ENCODE assay signal across 25 mouse cellular contexts in the genomic region with DNA sequence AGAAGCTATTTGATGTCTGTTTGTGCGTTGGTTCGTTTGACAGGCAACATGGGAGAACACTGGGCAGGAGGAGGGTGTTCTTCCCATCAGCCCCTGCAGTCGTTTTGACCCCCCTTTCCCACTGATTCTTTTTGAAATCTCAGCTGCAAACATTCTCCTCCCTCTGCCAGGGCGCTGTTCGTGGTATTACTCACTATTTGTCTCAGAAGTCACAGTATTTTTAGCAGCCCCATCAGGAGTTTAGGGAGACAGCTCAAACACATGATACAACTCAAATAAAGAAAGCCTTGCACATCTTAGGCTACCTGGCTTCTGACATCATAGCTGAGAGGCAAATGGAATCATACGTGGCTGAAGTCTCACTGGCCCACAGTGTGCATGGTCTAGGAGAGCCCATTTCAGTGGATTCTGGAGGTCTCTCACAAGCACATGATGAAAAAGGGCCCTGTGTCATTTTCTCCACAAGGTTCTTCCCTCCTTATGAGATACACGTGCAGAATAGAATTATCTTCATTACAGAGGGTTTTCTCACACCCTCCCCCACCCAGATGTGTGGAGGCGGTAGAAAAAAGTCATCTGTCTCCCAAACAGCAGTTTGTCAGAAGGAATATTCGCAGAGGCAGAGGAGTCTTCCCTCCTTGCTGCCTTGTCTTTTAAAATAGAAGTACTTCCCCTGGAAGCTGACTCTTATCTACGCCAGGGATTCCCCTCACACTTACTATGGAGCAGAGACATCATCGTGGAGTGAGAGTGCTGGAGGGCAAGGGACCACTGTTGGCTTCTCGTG. TPM values are rescaled to one million over a fixed set of nuclear protein-coding genes. Genes with fewer than 3 reads are reported as not detected.
A peak's percentile ranks its signal among the peaks of the same experiment; 100 is the strongest.
DNase-seq lines count a peak whose midpoint lies in the region; ATAC-seq and TF ChIP-seq lines count a peak whose summit lies in the region.
"Had no signal": no experiment of that assay in that cellular context is flagged by ENCODE, and none has a peak within 500 bp of the region (broad histone marks: within the 10 kb centered on the region; RNA-seq: fewer than 3 reads in every experiment).

No protein-coding gene starts in this region.

- TF ChIP-seq POLR2A in olfactory bulb, adult 2 months (IDR thresholded peaks at IDR 0.05; ENCODE audit: insufficient read depth, low read depth, low read length): no peak

- WGBS in lung, embryonic 14.5 days: 28% methylated on average over 12 of the region's 12 CpGs
- 31% methylated on average over 12 of the region's 12 CpGs for WGBS in olfactory bulb, adult 2 months
- WGBS in kidney, embryonic 14.5 days: 67% methylated on average over 12 of the region's 12 CpGs

- no peak overlapping the region for H3K4me3 ChIP-seq in lung, embryonic 14.5 days (ENCODE audit: low read depth, low read length)
- no peak overlapping the region for H3K4me3 ChIP-seq in olfactory bulb, adult 2 months (ENCODE audit: insufficient read depth, low read depth, low read length)
- H3K4me3 ChIP-seq in kidney, embryonic 14.5 days (ENCODE audit: low read length): no peak overlapping the region
- no peak overlapping the region for H3K4me3 ChIP-seq in gastrocnemius, adult 2 months
- H3K4me3 ChIP-seq: erythroblast, embryonic 14.5 days; hindbrain, embryonic 10.5 days; limb, embryonic 10.5 days; limb, embryonic 15.5 days; liver, embryonic 13.5 days had no signal

- H3K36me3 ChIP-seq in lung, embryonic 14.5 days (ENCODE audit: insufficient read depth): no peaks in the 10 kb centered on the region
- no peaks in the 10 kb centered on the region for H3K36me3 ChIP-seq in kidney, embryonic 14.5 days (ENCODE audit: control insufficient read depth, insufficient read depth, low read length)
- H3K36me3 ChIP-seq: hindbrain, embryonic 10.5 days; limb, embryonic 10.5 days; limb, embryonic 15.5 days; liver, embryonic 13.5 days had no signal

- DNase-seq in lung, embryonic 14.5 days: peak; percentile 7
- no peak for DNase-seq in lung, postnatal 25 days (ENCODE audit: low spot score)
- peak; percentile 69 for DNase-seq in brain, adult 2 months (ENCODE audit: low read depth, low spot score)
- DNase-seq in frontal cortex, adult 2 months (ENCODE audit: extremely low spot score in 1 of 2, low spot score in 1 of 2): peak; percentile 23 to 61
- no peak for DNase-seq in gastrocnemius, adult 2 months
- DNase-seq: adrenal gland, postnatal 25 days; B cell, adult 2 months; cerebellum, adult 2 months; cerebellum, postnatal 14 days; gastrocnemius, postnatal 10 days; heart, postnatal 14 days; kidney, adult 18-20 months; kidney, postnatal 4 days; liver, embryonic 13.5 days; lung, adult 18-20 months; lung, postnatal 10 days had no signal

- no peak for TF ChIP-seq CTCF in lung, embryonic 14.5 days (IDR thresholded peaks at IDR 0.05; ENCODE audit: low read depth)
- no peak for TF ChIP-seq CTCF in olfactory bulb, adult 2 months (IDR thresholded peaks at IDR 0.05; ENCODE audit: insufficient read depth, low read depth, low read length)
- no peak for TF ChIP-seq CTCF in gastrocnemius, adult 2 months (IDR thresholded peaks at IDR 0.05)

- no peaks in the 10 kb centered on the region for H3K27me3 ChIP-seq in lung, embryonic 14.5 days (ENCODE audit: insufficient read depth, low read length)
- no peaks in the 10 kb centered on the region for H3K27me3 ChIP-seq in kidney, embryonic 14.5 days (ENCODE audit: control insufficient read depth, insufficient read depth, low read length)
- H3K27me3 ChIP-seq: limb, embryonic 15.5 days; liver, embryonic 13.5 days had no signal

- ATAC-seq in lung, embryonic 14.5 days (ENCODE audit: insufficient read depth): no peak
- no peak for ATAC-seq in kidney, embryonic 14.5 days (ENCODE audit: low FRiP score, low TSS enrichment)
- ATAC-seq: hindbrain, embryonic 16.5 days; midbrain, embryonic 16.5 days had no signal

- H3K9ac ChIP-seq in lung, embryonic 14.5 days: no peak overlapping the region
- no peak overlapping the region for H3K9ac ChIP-seq in kidney, embryonic 14.5 days (ENCODE audit: low read depth, low read length)
- H3K9ac ChIP-seq: limb, embryonic 15.5 days; liver, embryonic 13.5 days had no signal

- H3K4me2 ChIP-seq in lung, embryonic 14.5 days: no peak overlapping the region
- no peak overlapping the region for H3K4me2 ChIP-seq in kidney, embryonic 14.5 days (replicated peaks; ENCODE audit: low read depth, low read length)
- H3K4me2 ChIP-seq: limb, embryonic 15.5 days; liver, embryonic 13.5 days had no signal

- no peaks in the 10 kb centered on the region for H3K9me3 ChIP-seq in lung, embryonic 14.5 days (ENCODE audit: low read depth, low read length)
- no peaks in the 10 kb centered on the region for H3K9me3 ChIP-seq in kidney, embryonic 14.5 days (ENCODE audit: control insufficient read depth, low read length)
- H3K9me3 ChIP-seq: hindbrain, embryonic 10.5 days; limb, embryonic 10.5 days; limb, embryonic 15.5 days; liver, embryonic 13.5 days had no signal

- H3K27ac ChIP-seq in lung, embryonic 14.5 days (ENCODE audit: low read depth): no peak overlapping the region
- H3K27ac ChIP-seq in olfactory bulb, adult 2 months (ENCODE audit: insufficient read depth, low read depth, low read length): peak overlapping the region; percentile 42
- H3K27ac ChIP-seq in kidney, embryonic 14.5 days (ENCODE audit: low read depth, low read length): no peak overlapping the region
- no peak overlapping the region for H3K27ac ChIP-seq in gastrocnemius, adult 2 months
- H3K27ac ChIP-seq: hindbrain, embryonic 10.5 days; kidney, postnatal 0 days; limb, embryonic 10.5 days; limb, embryonic 15.5 days; liver, embryonic 13.5 days had no signal

- no peaks in the 10 kb centered on the region for H3K4me1 ChIP-seq in lung, embryonic 14.5 days (ENCODE audit: insufficient read depth)
- H3K4me1 ChIP-seq in olfactory bulb, adult 2 months (ENCODE audit: control insufficient read depth, insufficient read depth, low read length): no peaks in the 10 kb centered on the region; the same call in 1 of the 2 replicates
- no peaks in the 10 kb centered on the region for H3K4me1 ChIP-seq in kidney, embryonic 14.5 days (ENCODE audit: control insufficient read depth, insufficient read depth, low read length)
- H3K4me1 ChIP-seq: hindbrain, embryonic 10.5 days; limb, embryonic 10.5 days; limb, embryonic 15.5 days; liver, embryonic 13.5 days had no signal

- intact Hi-C loops in gastrocnemius, adult 2 months (cut with DNase I): no loop called here

RNA-seq across cellular contexts. Expression of a gene that starts 57.1 kb away (rescaled TPM):
- polyA plus RNA-seq in lung, embryonic 14.5 days (2014; fragmentation: Nextera tagmentation; extraction: Ambion mirVana): 25.7 and 26.2 TPM in 2 replicates
- 1.7 and 2.4 TPM in 2 replicates for polyA plus RNA-seq in frontal cortex, adult 2 months (2012; rRNA removed)
- not detected in 2 replicates for polyA plus RNA-seq in olfactory bulb, adult 2 months (2012; ENCODE audit: insufficient read depth, insufficient read length, low replicate concordance, missing spikeins)
- polyA plus RNA-seq in kidney, embryonic 14.5 days (2014; fragmentation: Nextera tagmentation; extraction: Ambion mirVana): 13.5 and 15.7 TPM in 2 replicates
- under 1 TPM; 0.87 to 0.98 TPM for total RNA-seq in gastrocnemius, adult 2 months (2021)

Comparison
In these comparisons a context has a peak if more than half of its experiments do, and no peak if none do; other contexts are left out.
1. DNase-seq: peak in lung, embryonic 14.5 days (single experiment), brain, adult 2 months (single experiment) and frontal cortex, adult 2 months (2 of 2); none in lung, postnatal 25 days (single experiment) and gastrocnemius, adult 2 months (single experiment).